Mouse (Mus musculus) stomach, postnatal 0 days (tissue): ENCODE data around the gene Zbtb1.

Source experiments
- CTCF ChIP-seq: IDR thresholded peaks from 2 replicates; pipeline ENCODE4 v1.5.1; 2016; ENCODE audit warnings: antibody characterized with exemption, low read depth, mild to moderate bottlenecking, moderate library complexity
- EP300 ChIP-seq: optimal IDR thresholded peaks from 2 replicates; pipeline ENCODE3; 2016; ENCODE audit warnings: antibody characterized with exemption

DNA sequence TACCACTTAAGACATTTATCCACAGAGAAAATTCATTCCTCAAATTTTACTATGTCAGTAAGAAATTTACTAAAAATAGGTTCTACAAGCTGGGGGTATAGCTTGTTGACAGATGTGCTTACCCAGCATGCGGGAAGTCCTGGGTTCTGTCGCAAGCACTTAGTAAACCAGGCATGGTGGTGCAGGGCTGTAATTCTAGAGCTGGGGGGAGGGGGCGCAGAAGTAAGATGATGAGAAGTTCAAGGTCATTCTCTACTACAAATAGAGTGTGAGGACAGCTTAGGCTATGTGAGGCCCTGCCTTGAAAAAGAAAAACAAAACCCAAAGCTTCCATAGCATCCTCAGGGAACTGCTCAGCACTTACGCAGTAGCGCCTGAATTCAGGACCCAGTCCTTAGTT, 8.5 kb downstream of the Zbtb1 start:
- TF ChIP-seq EP300 = no peak
- no peak for TF ChIP-seq CTCF
